Mouse (Mus musculus) layer of hippocampus, adult 6 months (tissue): ENCODE data around the gene Twsg1. TPM values are rescaled to one million over a fixed set of nuclear protein-coding genes. Genes with fewer than 3 reads are reported as not detected.

Experiments used
- long read RNA-seq, 2 experiments: library from polyadenylated mRNA; unstranded; transcript quantifications; one replicate each; pipeline ENCODE4 v2.0.0; 2019 to 2020
- polyA plus RNA-seq: library from polyadenylated mRNA; unstranded; fragments of <200 nt; fragmentation: Nextera tagmentation; gene quantifications from 2 replicates; pipeline ENCODE4 v1.2.3, GENCODE M21; 2021

Twsg1 gene
- polyA plus RNA-seq, result 10.2 and 11.1 TPM in 2 replicates
- long read RNA-seq, experiment 1, full-length matches to known transcripts, result 1 of 5 reads
- long read RNA-seq, experiment 1, partial matches to known transcripts, result 0 of 5 reads
- long read RNA-seq, experiment 1, other reads (novel, unspliced or antisense), result 4 of 5 reads
- long read RNA-seq, experiment 2, full-length matches to known transcripts, result 44 of 50 reads
- long read RNA-seq, experiment 2, partial matches to known transcripts, result 1 of 50 reads
- long read RNA-seq, experiment 2, other reads (novel, unspliced or antisense), result 5 of 50 reads

GRCm38 (mm10) chr17:65950622-65951404, at the start of gene Twsg1:
Gene Twsg1, minus strand, starts transcription at chr17:65951226.

GRCm38 (mm10) chr17:65885697-65886529, 65.1 kb downstream of the Twsg1 start, which contains the start of gene Ralbp1:
Gene Ralbp1, minus strand, starts transcription at chr17:65885798.

Other genes with a start within 250 kb of the Twsg1 start
- 103 and 130 TPM in 2 replicates for gene Rab31, start 178.5 kb downstream of the Twsg1 start, polyA plus RNA-seq
- gene Ppp4r1, start 168.7 kb downstream of the Twsg1 start, polyA plus RNA-seq, result 4.2 and 5.4 TPM in 2 replicates
- 75.8 and 81.0 TPM in 2 replicates for gene Ralbp1, start 65.4 kb downstream of the Twsg1 start, polyA plus RNA-seq
- 83.5 and 90.8 TPM in 2 replicates for gene Ankrd12, start 125.9 kb upstream of the Twsg1 start, polyA plus RNA-seq
- gene Ndufv2, start 150.3 kb upstream of the Twsg1 start, polyA plus RNA-seq, result 434 and 479 TPM in 2 replicates
- 4.9 TPM in 2 replicates for gene Washc1, start 160.3 kb upstream of the Twsg1 start, polyA plus RNA-seq
- gene Ddx11, start 172.3 kb upstream of the Twsg1 start, polyA plus RNA-seq, result 0.16 and 0.29 TPM in 2 replicates